Mouse (Mus musculus): Measurements from ENCODE around the gene Ermard. TPM values are rescaled to one million over a fixed set of nuclear protein-coding genes. Genes with fewer than 3 reads are reported as not detected.
"Not testable (repeated sequence)": the region's sequence is repeated elsewhere in the genome, so short reads cannot be mapped to it uniquely, and the experiment has no call there.

Gene Ermard
- 58.7 and 68.2 TPM in 2 replicates for polyA plus RNA-seq (2014; fragmentation: Nextera tagmentation; extraction: Ambion mirVana)

- H3K4me2 ChIP-seq (ENCODE audit: low read depth, low read length); H3K27ac ChIP-seq (replicated peaks; ENCODE audit: low read depth, low read length); H3K4me3 ChIP-seq (ENCODE audit: low read depth, low read length); H3K9ac ChIP-seq (replicated peaks; ENCODE audit: low read length); H3K4me1 ChIP-seq (ENCODE audit: control insufficient read depth, insufficient read depth, low read length); DNase-seq (ENCODE audit: low spot score); H3K27me3 ChIP-seq (ENCODE audit: control insufficient read depth, insufficient read depth, low read length); H3K9me3 ChIP-seq (replicated peaks; ENCODE audit: control insufficient read depth, low read length); H3K36me3 ChIP-seq (replicated peaks; ENCODE audit: control insufficient read depth, insufficient read depth, low read depth, low read length): not testable (repeated sequence)
- WGBS, result 2% methylated on average over 11 of the region's 56 CpGs
- ATAC-seq (replicated peaks; ENCODE audit: insufficient number of reproducible peaks, low FRiP score, low TSS enrichment, low read depth), result peak; percentile 96
Observed at GRCm38 (mm10) chr17:15041175-15041729, at the start of gene Ermard, which contains the start of the genes Tcte3 and Gm3448. TSS of gene Ermard (plus strand) at chr17:15041208. TSS of gene Tcte3 (minus strand) at chr17:15041488. TSS of gene Gm3448 (minus strand) at chr17:15041537.

DNA sequence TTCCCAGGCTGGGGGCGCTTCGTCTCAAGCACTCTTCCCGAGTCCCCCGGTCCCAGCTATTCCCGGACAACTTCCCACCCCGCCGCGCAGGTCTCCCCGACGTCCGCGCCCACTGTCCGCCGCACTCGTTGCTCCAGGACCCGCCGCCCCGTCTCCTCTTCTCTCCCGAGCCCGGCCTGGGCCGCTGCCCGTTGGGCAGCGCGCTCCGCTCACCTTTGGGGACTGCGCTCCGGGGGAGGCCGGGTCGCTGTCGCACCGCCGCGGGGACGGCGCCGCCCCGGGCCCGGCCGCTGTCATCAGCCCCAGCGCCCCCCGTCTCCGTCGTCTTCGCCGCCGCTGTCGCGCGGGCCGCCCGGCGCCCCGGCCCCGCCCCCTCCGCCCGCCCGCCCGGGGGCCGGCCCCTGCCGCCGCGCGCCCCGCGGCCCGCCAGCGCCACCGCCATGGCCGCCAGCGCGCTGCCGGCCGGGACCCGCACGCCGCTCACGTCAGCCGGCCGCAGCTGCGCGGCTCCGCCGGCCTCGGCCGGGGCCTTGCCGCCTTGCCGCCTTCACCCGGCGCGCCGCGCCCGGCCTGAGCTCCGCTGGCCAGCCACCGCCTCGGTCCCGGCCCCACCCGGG, 48.4 kb upstream of the Ermard start:
- DNase-seq (ENCODE audit: low spot score); H3K4me1 ChIP-seq (ENCODE audit: control insufficient read depth, insufficient read depth, low read length); H3K27me3 ChIP-seq (ENCODE audit: control insufficient read depth, insufficient read depth, low read length); H3K4me2 ChIP-seq (ENCODE audit: low read depth, low read length); H3K27ac ChIP-seq (replicated peaks; ENCODE audit: low read depth, low read length); H3K36me3 ChIP-seq (replicated peaks; ENCODE audit: control insufficient read depth, insufficient read depth, low read depth, low read length); H3K4me3 ChIP-seq (ENCODE audit: low read depth, low read length); H3K9ac ChIP-seq (replicated peaks; ENCODE audit: low read length); H3K9me3 ChIP-seq (replicated peaks; ENCODE audit: control insufficient read depth, low read length): not testable (repeated sequence)
- ATAC-seq (replicated peaks; ENCODE audit: insufficient number of reproducible peaks, low FRiP score, low TSS enrichment, low read depth), result peak; percentile 12; the same call in 1 of the 2 replicates
- no CpG with 5 or more reads among the region's 98 CpGs for WGBS

DNA sequence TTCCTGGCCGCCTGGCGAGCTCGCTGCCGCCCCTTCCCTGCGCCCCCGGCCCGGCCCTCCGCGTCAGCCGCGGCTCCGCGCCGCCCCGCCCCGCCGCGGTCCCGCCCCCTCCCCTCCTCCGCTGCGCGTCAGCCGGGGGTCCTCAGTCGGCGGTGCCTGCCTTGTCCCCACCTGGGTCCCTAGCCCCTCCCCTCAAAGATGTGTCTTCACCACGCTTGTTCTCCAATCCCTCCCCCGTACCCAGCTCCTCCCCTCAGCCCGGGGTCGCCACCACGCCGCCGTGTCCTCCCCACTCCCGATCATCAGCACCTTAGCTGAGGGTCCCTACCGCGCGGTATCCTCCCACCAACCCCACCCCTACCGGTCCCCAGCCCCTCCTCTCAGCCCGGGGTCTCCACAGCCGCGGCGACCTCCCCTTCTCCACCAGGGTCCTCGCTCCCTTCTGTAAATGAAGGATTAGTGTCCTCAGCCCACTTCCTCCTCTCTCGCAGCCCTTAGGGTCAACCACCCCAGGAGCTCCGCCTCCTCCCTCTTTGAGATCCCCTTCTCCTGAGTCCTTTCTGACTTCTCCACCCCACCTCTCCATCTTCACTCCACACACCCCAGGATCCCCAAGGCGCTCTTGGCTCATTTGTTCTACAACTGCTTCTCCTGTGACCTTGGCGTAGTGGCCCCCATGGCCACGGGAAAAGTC, 47.7 kb upstream of the Ermard start:
- not testable (repeated sequence) for H3K4me3 ChIP-seq (ENCODE audit: low read depth, low read length); H3K4me2 ChIP-seq (ENCODE audit: low read depth, low read length); H3K27ac ChIP-seq (replicated peaks; ENCODE audit: low read depth, low read length); DNase-seq (ENCODE audit: low spot score); H3K9me3 ChIP-seq (replicated peaks; ENCODE audit: control insufficient read depth, low read length); H3K4me1 ChIP-seq (ENCODE audit: control insufficient read depth, insufficient read depth, low read length); H3K36me3 ChIP-seq (replicated peaks; ENCODE audit: control insufficient read depth, insufficient read depth, low read depth, low read length); H3K27me3 ChIP-seq (ENCODE audit: control insufficient read depth, insufficient read depth, low read length); H3K9ac ChIP-seq (replicated peaks; ENCODE audit: low read length)
- no CpG with 5 or more reads among the region's 47 CpGs for WGBS
- peak; percentile 89 for ATAC-seq (replicated peaks; ENCODE audit: insufficient number of reproducible peaks, low FRiP score, low TSS enrichment, low read depth)

DNA sequence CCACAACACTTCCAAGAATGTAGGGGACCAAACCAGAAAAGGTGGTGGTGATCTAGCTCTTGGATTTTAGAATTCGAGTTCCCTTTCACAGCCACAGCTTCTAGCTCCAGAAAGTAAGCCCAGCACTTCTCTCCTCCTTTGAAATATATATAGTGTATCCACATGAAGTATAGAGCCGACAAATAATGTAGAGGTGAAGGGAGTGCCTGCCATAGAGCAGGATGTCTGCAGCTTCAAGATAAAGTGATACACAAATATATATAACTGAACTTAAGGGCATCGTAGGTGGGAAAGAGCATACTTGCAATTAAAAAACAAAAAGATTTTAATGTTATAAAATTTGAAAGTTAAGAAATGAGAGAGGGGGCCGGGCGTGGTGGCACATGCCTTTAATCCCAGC, 46.9 kb upstream of the Ermard start:
- ATAC-seq (replicated peaks; ENCODE audit: insufficient number of reproducible peaks, low FRiP score, low TSS enrichment, low read depth); H3K9me3 ChIP-seq (replicated peaks; ENCODE audit: control insufficient read depth, low read length); H3K27me3 ChIP-seq (ENCODE audit: control insufficient read depth, insufficient read depth, low read length); H3K9ac ChIP-seq (replicated peaks; ENCODE audit: low read length); H3K36me3 ChIP-seq (replicated peaks; ENCODE audit: control insufficient read depth, insufficient read depth, low read depth, low read length); H3K4me3 ChIP-seq (ENCODE audit: low read depth, low read length); H3K4me1 ChIP-seq (ENCODE audit: control insufficient read depth, insufficient read depth, low read length); H3K27ac ChIP-seq (replicated peaks; ENCODE audit: low read depth, low read length); H3K4me2 ChIP-seq (ENCODE audit: low read depth, low read length); DNase-seq (ENCODE audit: low spot score): not testable (repeated sequence)
- WGBS, result no CpG with 5 or more reads among the region's 5 CpGs

- H3K4me1 ChIP-seq (ENCODE audit: control insufficient read depth, insufficient read depth, low read length); H3K9me3 ChIP-seq (replicated peaks; ENCODE audit: control insufficient read depth, low read length); ATAC-seq (replicated peaks; ENCODE audit: insufficient number of reproducible peaks, low FRiP score, low TSS enrichment, low read depth); H3K27me3 ChIP-seq (ENCODE audit: control insufficient read depth, insufficient read depth, low read length); H3K4me3 ChIP-seq (ENCODE audit: low read depth, low read length); DNase-seq (ENCODE audit: low spot score); H3K36me3 ChIP-seq (replicated peaks; ENCODE audit: control insufficient read depth, insufficient read depth, low read depth, low read length); H3K9ac ChIP-seq (replicated peaks; ENCODE audit: low read length); H3K27ac ChIP-seq (replicated peaks; ENCODE audit: low read depth, low read length); H3K4me2 ChIP-seq (ENCODE audit: low read depth, low read length): not testable (repeated sequence)
- no CpG with 5 or more reads among the region's 4 CpGs for WGBS
Observed at GRCm38 (mm10) chr17:15000047-15000446, 41.0 kb upstream of the Ermard start.

DNA sequence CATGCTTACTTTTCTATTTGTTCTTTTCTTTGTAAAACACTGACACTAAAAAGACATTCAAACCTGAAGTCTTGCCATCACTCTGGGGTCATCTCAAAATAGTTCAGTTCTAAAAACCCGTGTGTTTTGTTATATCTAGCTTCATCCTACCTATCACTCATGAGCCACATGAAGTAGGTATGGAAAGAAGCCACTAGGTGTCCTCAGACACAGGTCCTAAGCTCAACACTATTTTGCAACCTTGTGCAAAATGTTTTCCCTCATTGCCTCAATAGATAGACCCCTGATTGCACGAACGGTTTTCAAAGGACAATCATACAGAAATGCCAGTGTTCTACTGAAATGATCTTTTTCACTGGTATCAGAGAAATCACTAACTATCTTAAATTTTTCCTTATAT, 31.9 kb upstream of the Ermard start:
- not testable (repeated sequence) for H3K27ac ChIP-seq (replicated peaks; ENCODE audit: low read depth, low read length); H3K36me3 ChIP-seq (replicated peaks; ENCODE audit: control insufficient read depth, insufficient read depth, low read depth, low read length); H3K27me3 ChIP-seq (ENCODE audit: control insufficient read depth, insufficient read depth, low read length); H3K9ac ChIP-seq (replicated peaks; ENCODE audit: low read length); H3K4me2 ChIP-seq (ENCODE audit: low read depth, low read length); H3K4me3 ChIP-seq (ENCODE audit: low read depth, low read length); DNase-seq (ENCODE audit: low spot score); H3K9me3 ChIP-seq (replicated peaks; ENCODE audit: control insufficient read depth, low read length); H3K4me1 ChIP-seq (ENCODE audit: control insufficient read depth, insufficient read depth, low read length); ATAC-seq (replicated peaks; ENCODE audit: insufficient number of reproducible peaks, low FRiP score, low TSS enrichment, low read depth)
- WGBS, result no CpG with 5 or more reads among the region's 3 CpGs

DNA sequence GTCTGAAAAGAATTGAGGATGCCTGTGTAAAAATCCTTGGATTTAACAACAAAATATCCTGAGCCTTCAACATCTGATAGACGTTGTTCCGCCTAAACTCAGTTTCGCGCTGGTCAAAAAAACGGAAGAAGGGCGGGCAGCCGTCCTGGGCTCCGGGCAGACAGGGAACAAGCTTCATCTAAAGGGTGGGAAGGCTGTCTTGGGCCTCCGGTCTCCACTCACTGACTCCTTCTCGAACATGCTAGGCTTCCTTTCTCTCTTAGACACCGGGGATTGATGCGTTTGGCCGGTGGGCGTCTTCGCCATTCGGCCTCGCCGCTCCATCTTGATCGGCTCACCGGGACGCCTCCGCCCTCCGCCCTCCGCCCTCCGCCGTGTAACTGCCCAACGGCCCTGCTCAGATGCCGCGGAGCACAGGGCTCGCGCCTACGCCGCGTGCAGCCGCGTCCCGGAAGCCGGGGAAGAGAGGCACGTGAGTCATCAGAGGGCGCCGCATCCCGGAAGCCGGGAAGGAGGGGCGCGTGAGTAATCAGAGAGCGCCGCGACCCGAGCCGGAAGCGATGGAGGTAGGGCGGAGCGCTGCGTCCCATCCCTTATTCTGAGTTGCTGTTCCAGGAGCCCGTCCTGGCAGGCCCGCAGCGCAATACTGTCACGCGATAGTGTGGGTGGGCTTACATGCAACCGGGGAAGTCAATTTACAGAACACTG, 31.1 kb upstream of the Ermard start, which contains the start of gene Gm3435:
TSS of gene Gm3435 (plus strand) at position 471 of the 708 bp plus-strand sequence.
- H3K9ac ChIP-seq (replicated peaks; ENCODE audit: low read length); H3K27me3 ChIP-seq (ENCODE audit: control insufficient read depth, insufficient read depth, low read length); DNase-seq (ENCODE audit: low spot score); H3K4me3 ChIP-seq (ENCODE audit: low read depth, low read length); H3K36me3 ChIP-seq (replicated peaks; ENCODE audit: control insufficient read depth, insufficient read depth, low read depth, low read length); H3K4me1 ChIP-seq (ENCODE audit: control insufficient read depth, insufficient read depth, low read length); H3K27ac ChIP-seq (replicated peaks; ENCODE audit: low read depth, low read length); H3K9me3 ChIP-seq (replicated peaks; ENCODE audit: control insufficient read depth, low read length); H3K4me2 ChIP-seq (ENCODE audit: low read depth, low read length): not testable (repeated sequence)
- peak; percentile 97 for ATAC-seq (replicated peaks; ENCODE audit: insufficient number of reproducible peaks, low FRiP score, low TSS enrichment, low read depth)
- WGBS, result no CpG with 5 or more reads among the region's 60 CpGs

All from embryonic facial prominence, embryonic 11.5 days (tissue).